Mouse (Mus musculus) thymus, adult 2 months (tissue): ENCODE data around the gene Sit1.

Source experiments
- CTCF ChIP-seq: fragments of 200-500 bp; IDR thresholded peaks from 2 replicates; pipeline ENCODE4 v1.5.1; 2012; ENCODE audit warnings: mild to moderate bottlenecking, control low read depth, low read length, moderate library complexity, borderline replicate concordance; ENCODE audit not compliant: control insufficient read depth, poor library complexity, insufficient read depth; ENCODE audit errors: extremely low read depth
- POLR2A ChIP-seq: fragments of 200-500 bp; IDR thresholded peaks from 2 replicates; pipeline ENCODE4 v1.6.1; 2012; ENCODE audit warnings: mild to moderate bottlenecking, low read length, control low read depth, moderate library complexity; ENCODE audit not compliant: control insufficient read depth, poor library complexity, insufficient read depth; ENCODE audit errors: extremely low read depth

DNA sequence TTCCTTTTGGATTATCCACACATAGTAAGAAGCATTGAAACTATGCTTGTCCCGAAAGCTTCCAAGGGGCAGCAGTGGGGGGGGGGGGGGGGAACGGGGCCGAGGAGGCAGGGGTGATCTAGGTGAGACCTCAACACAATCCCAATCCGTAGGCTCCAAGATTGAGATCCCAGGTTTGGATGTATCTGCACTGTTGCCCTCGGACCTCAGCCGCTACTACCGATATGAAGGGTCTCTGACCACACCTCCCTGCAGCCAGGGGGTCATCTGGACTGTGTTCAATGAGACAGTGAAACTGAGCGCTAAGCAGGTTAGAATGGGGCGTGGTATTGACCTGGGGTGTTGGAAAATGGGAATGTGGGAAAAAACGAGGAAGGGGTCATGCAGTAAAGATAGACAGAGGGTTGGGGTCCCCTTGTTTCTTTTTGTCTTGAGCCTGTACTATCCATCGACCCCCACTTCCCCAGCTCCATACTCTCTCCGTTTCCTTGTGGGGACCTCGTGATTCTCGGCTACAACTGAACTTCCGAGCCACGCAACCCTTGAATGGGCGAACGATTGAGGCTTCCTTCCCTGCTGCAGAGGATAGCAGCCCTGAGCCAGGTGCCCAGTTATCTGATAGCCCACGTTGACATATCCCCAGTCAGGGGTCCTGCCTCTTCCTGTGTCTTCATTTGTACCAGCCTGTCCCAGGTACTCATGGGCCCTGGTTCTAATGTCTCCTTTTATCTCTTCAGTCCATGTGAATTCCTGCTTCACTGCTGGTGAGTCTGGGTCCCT is 28.3 kb upstream of the Sit1 start:
- TF ChIP-seq CTCF (no peak), POLR2A (no peak)
